Mouse (Mus musculus) CD8-positive naive resting alpha-beta T cell, adult 57 days (primary cell): ENCODE measurements around the gene Polh. TPM values are rescaled to one million over a fixed set of nuclear protein-coding genes. Genes with fewer than 3 reads are reported as not detected.

ENCODE experiments used
- total RNA-seq: library from RNA; stranded (reverse); gene quantifications from one replicate; pipeline ENCODE4 v1.2.4, GENCODE M21; 2023

The Polh gene
- total RNA-seq: 12.9 TPM

DNA sequence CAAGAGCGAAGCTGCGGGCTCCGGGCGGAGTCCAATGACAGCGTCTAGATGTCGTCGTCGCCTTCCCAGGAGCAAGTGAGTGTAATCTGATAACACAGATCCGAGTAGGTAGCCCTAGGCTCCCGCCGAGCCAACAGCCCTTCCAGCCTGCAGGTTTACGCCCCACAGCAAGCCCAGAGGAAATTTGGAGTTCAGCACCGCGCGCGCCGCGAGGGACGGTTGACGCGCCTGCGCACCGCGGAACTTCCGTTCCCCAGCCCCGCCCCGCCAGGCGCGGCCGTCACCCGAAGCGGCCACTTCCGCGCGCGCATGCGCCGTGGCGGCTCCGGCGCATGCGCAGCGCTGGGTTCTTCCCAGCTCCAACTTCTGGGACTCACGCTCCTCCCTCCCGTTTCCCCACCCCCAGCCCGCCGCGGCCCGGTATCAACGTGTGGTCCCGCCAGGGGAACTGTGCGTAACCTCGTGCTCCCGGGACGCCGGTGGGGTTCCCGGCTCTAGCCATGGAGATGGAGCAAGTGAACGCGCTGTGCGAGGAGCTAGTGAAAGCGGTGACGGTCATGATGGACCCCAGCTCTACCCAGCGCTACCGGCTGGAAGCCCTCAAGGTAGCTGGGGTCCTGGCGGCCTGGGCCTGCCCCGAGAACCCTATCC, at the start of gene Polh, which contains the start of gene Xpo5:
Gene Polh (minus strand): TSS at position 225 of the 651 bp plus-strand sequence.
Gene Xpo5 (plus strand): TSS at position 362 of the 651 bp plus-strand sequence.

DNA sequence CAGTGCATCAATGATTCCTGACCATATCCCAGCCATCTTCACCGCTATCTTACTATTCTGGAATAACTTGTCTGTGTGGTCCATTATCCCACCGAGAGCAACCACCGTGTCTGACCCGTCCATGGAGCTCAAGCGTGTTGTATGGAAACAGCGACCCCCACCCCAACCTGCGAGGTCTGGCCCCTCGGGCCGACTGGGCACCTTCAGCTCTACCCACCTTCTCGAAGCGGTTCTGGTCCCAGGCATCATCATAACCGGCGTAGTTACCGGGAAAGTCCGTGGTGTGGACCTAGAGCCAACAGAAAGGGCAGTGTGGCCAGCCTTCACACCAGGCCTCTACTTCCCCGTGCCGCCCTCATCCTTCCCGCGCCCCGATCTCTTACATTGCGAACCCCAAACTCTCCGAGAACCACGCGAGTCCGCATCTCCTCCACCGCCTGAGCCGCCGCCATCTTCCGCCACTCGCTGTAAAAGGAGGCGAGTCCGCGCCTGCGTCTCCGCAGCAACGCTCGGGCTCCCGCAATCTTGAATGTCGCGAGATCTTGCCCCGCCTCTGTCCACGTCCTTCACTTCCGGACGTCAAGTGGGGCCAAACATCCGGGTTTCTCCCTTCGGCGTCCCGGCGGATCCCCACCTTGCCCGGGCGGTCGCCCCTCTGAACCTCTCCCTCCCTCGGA, 45.2 kb upstream of the Polh start, which contains the start of the genes Polr1c and Yipf3:
Gene Polr1c (minus strand): TSS at position 543 of the 677 bp plus-strand sequence.
Gene Yipf3 (plus strand): TSS at position 569 of the 677 bp plus-strand sequence.

DNA sequence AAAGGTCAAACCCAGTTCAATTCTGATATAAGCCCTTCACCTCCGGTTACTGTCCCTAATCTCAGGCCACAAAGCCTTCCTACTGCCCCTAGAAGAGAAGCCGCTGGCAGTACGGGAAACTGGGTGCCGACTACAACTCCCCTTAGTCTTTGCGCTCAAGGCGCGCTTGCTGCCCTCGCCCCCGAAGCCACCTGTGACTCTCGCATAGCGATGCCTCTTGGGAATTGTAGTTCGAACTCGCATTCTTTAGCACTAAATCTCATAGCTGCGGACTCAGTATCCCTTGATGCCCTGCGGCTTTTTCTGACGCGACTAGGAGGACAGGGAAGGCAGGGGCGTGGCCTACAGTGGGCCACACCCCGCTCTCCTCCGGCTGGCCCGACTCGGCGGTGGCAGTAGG, 41.8 kb downstream of the Polh start, which contains the start of gene Gtpbp2:
Gene Gtpbp2 (plus strand): TSS at position 347 of the 400 bp plus-strand sequence.

DNA sequence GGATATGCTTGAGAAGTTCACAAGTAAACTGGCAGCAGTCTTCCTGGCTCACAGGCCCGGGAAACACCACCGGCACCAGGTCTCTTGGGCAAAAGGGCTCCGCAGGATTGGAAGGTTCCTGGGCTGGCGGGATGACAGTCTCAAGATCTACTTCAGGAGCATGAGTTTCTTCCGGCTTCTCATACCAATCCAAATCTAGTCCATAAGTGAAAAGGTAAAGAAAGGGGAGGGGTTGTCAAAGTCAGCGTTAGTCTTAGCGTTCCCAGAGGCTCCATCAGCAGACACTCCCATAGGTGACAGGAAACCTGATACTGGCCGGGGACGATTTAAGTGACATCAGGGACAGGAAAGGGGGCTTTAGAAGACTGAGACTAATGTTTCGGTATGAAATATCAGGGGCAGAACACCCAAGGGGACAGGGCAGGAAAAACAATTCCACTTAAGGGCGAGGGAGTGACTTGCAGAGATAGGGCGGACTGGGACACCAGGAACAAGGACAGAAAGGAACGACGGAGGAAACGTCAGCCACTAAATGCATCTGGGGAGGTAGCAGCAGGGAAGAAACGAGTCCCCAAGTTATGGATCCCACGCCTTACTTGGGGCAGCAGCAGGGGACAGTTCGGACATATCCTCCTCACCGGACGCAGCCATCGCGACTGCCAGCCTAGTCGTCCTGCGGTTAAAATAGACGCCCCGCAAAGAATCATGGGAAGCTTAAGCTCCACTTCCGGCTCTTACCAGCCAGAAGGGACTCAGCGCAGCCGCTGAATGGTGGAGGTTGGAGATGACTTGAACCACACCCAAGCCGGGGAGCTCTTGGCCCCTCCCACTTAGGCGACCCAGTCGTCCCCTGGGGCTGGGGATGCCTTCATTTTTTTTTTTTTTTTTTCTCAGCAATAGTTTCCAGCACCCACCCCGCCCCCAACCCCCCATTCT, 49.3 kb downstream of the Polh start, which contains the start of gene Mad2l1bp:
Gene Mad2l1bp (minus strand): TSS at position 707 of the 936 bp plus-strand sequence.

DNA sequence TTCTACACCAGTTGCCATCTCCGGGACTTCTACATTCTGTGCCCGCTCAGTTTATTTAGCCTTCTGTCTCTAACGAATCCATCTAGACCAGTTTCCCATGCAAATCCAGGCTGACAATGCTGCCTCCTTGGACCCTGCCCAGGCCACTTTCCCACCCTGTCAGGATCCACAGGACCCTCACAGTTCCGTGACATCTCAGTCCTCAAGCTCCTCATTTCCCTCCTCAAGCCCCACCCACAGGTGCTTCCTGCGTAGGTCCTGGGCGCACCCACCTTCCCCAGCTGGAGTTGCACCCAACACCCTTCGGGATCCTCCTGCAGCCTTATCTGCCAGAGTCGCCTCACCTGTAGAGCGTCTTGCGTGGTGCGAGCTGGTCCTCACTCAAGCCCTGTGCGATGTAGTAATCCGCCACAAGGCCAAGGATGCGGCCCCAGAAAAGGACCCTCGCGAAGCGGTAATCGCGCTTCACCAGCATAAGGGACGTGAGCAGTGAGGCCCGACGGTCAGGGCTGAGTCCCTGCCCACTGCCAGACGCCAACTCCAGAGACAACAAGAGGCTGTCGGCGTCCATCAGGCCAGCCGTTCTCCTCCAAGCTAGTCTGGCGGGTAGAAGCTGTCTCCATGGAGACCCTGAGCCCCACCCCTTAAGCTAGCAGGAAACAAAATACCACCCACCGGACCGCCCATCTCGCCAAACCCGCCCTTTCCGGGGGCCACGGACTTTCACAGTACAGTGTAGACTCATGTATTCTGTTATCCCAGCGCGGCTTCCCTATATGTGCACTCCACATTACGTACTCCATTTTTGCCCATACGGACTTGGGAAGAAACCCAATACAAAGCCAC, 58.6 kb downstream of the Polh start, which contains the start of gene Rsph9:
Gene Rsph9 (minus strand): TSS at position 639 of the 846 bp plus-strand sequence.

Other genes starting within 250 kb of the Polh start
- 5.6 TPM for gene Vegfa, start 170.3 kb downstream of the Polh start, total RNA-seq
- 67.6 TPM for gene Mrps18a, start 91.7 kb downstream of the Polh start, total RNA-seq
- 1.4 TPM for gene Rsph9, start 58.4 kb downstream of the Polh start, total RNA-seq
- 24.8 TPM for gene Mad2l1bp, start 49.1 kb downstream of the Polh start, total RNA-seq
- 191 TPM for gene Gtpbp2, start 41.6 kb downstream of the Polh start, total RNA-seq
- gene Xpo5, start 137 bp upstream of the Polh start, total RNA-seq: 35.8 TPM
- gene Polr1c, start 45.4 kb upstream of the Polh start, total RNA-seq: 64.0 TPM
- gene Yipf3, start 45.4 kb upstream of the Polh start, total RNA-seq: 91.2 TPM
- 1.4 TPM for gene Lrrc73, start 50.9 kb upstream of the Polh start, total RNA-seq
- 44.1 TPM for gene Tjap1, start 80.4 kb upstream of the Polh start, total RNA-seq
- not detected for gene Dlk2, start 94.8 kb upstream of the Polh start, total RNA-seq
- 14.4 TPM for gene Abcc10, start 125.7 kb upstream of the Polh start, total RNA-seq
- gene Zfp318, start 181.1 kb upstream of the Polh start, total RNA-seq: 56.7 TPM
- not detected for gene Crip3, start 226.3 kb upstream of the Polh start, total RNA-seq
- gene Slc22a7, start 235.8 kb upstream of the Polh start, total RNA-seq: not detected